ENCODE assay signal across 8 mouse cellular contexts in the genomic region with DNA sequence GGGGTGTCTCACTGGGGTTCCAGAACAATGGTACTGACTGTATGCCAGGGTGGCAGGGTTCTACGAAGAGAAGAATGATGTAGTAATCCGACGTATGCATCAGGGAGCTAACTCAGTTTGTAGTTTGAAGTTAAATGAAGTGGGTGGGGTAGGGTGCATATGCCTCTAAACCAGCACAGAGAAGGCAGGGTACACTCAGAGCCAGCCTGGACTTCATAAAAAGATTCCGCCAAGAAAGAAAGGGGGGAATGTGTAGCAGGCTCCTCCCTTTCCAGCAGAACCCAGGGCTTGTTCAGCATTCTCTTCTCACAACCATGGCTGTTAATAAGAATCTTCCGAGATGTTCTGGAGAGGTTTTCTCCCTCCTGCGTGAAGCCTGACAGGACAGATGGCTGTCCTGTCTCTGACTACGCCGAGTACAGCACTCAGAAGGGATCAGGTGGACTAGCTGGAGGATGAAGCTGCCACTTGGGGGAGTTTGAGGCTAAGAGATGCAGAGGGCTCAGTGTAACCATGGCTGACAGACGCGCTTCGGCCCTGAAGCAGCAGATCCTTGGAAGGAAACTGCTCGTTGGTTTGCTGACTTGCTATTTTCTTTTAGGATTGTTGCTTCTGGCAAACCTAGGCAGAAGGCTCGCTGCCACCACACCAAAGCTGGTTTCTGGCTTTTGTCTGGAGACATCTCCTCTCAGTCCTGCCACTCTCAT.
DNase-seq lines count a peak whose midpoint lies in the region; ATAC-seq and TF ChIP-seq lines count a peak whose summit lies in the region.

No protein-coding gene starts in this region.

- peak; percentile 37 for DNase-seq in 3T3-L1 (ENCODE audit: low read depth, low spot score)
- peak; percentile 31 to 36 for DNase-seq in adrenal gland, adult 18-20 months (ENCODE audit: low spot score in 2 of 2)
- DNase-seq in embryonic facial prominence, embryonic 11.5 days (ENCODE audit: low spot score) = peak; percentile 78
- peak; percentile 41 to 66 for DNase-seq in heart, adult 9 months (ENCODE audit: low spot score in 2 of 2)
- peak; percentile 64 to 73 for DNase-seq in kidney, adult 8-10 months
- DNase-seq in limb, embryonic 14.5 days (ENCODE audit: low spot score) = peak; percentile 81
- peak; percentile 48 for DNase-seq in neural tube, embryonic 10.5 days (ENCODE audit: extremely low spot score, low spot score)
- peak; percentile 57 for DNase-seq in urinary bladder, postnatal 14 days (ENCODE audit: low spot score)

- WGBS in embryonic facial prominence, embryonic 11.5 days = 41% methylated on average over 13 of the region's 13 CpGs
- 35% methylated on average over 13 of the region's 13 CpGs for WGBS in limb, embryonic 14.5 days

- no peak overlapping the region for H3K4me3 ChIP-seq in embryonic facial prominence, embryonic 11.5 days (ENCODE audit: low read depth, low read length)
- H3K4me3 ChIP-seq in limb, embryonic 14.5 days (replicated peaks; ENCODE audit: low read length) = no peak overlapping the region

- H3K36me3 ChIP-seq in embryonic facial prominence, embryonic 11.5 days (replicated peaks; ENCODE audit: control insufficient read depth, insufficient read depth, low read depth, low read length) = no peaks in the 10 kb centered on the region
- H3K36me3 ChIP-seq in limb, embryonic 14.5 days (ENCODE audit: control insufficient read depth, insufficient read depth, low read length) = no peaks in the 10 kb centered on the region

- no peak overlapping the region for H3K4me2 ChIP-seq in embryonic facial prominence, embryonic 11.5 days (ENCODE audit: low read depth, low read length)
- no peak overlapping the region for H3K4me2 ChIP-seq in limb, embryonic 14.5 days (replicated peaks; ENCODE audit: low read depth, low read length, severe bottlenecking)

- H3K4me1 ChIP-seq in embryonic facial prominence, embryonic 11.5 days (ENCODE audit: control insufficient read depth, insufficient read depth, low read length) = no peaks in the 10 kb centered on the region
- H3K4me1 ChIP-seq in limb, embryonic 14.5 days (ENCODE audit: control insufficient read depth, insufficient read depth, low read length) = peaks cover 11% of the 10 kb centered on the region

- TF ChIP-seq POLR2A in limb, embryonic 14.5 days (IDR thresholded peaks at IDR 0.05; ENCODE audit: borderline replicate concordance, extremely low read depth, insufficient read depth, insufficient read length) = no peak

- H3K9me3 ChIP-seq in embryonic facial prominence, embryonic 11.5 days (replicated peaks; ENCODE audit: control insufficient read depth, low read length) = no peaks in the 10 kb centered on the region
- no peaks in the 10 kb centered on the region for H3K9me3 ChIP-seq in limb, embryonic 14.5 days (ENCODE audit: control insufficient read depth, low read length)

- no peak overlapping the region for H3K9ac ChIP-seq in embryonic facial prominence, embryonic 11.5 days (replicated peaks; ENCODE audit: low read length)
- no peak overlapping the region for H3K9ac ChIP-seq in limb, embryonic 14.5 days (ENCODE audit: low read depth, low read length, severe bottlenecking)

- H3K27me3 ChIP-seq in embryonic facial prominence, embryonic 11.5 days (ENCODE audit: control insufficient read depth, insufficient read depth, low read length) = no peaks in the 10 kb centered on the region
- H3K27me3 ChIP-seq in limb, embryonic 14.5 days (ENCODE audit: control insufficient read depth, insufficient read depth, low read length) = peaks cover 14% of the 10 kb centered on the region; the same call in 1 of the 2 replicates

- H3K27ac ChIP-seq in embryonic facial prominence, embryonic 11.5 days (replicated peaks; ENCODE audit: low read depth, low read length) = no peak overlapping the region
- no peak overlapping the region for H3K27ac ChIP-seq in limb, embryonic 14.5 days (replicated peaks; ENCODE audit: low read depth, low read length)

- 0 out of 2 replicates have a peak, but pooled peaks have one; percentile 56 for ATAC-seq in embryonic facial prominence, embryonic 11.5 days (replicated peaks; ENCODE audit: insufficient number of reproducible peaks, low FRiP score, low TSS enrichment, low read depth)
- ATAC-seq in limb, embryonic 14.5 days (ENCODE audit: low FRiP score, low read depth) = peak; percentile 75; the same call in 1 of the 2 replicates
